Mouse (Mus musculus): ENCODE results near the gene Rnf126.

DNA sequence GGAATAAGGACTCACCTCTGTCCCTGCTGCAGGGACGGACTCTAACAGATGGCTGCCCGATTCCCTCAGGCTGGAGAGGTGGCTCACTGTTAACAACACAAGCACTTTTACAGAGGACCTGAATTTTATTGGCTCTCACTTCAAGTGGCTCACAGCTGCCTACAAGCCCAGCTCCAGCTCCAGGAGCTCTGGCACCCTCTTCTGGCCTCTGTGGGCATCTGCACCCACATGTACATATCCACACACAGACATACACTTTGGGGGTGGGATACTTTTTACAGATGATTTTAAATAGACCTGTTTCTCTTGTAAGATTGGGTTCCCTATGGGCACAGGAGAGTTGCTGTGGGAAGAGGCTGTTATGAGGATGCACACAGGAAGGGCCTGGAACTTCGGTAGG, 5.6 kb upstream of the Rnf126 start:
- TF ChIP-seq CHD2 (IDR thresholded peaks at IDR 0.05; ENCODE audit: low read depth, low read length) (no peak), MAFK (IDR thresholded peaks at IDR 0.05; ENCODE audit: insufficient read depth, low read depth, low read length) (no peak), ZC3H11A (IDR thresholded peaks at IDR 0.05; ENCODE audit: borderline replicate concordance, low read depth, low read length) (no peak), HCFC1 (IDR thresholded peaks at IDR 0.05; ENCODE audit: borderline replicate concordance, insufficient read depth, low read length) (no peak)

Data from ES-E14 (cell line).